Comparison of ENCODE assay signal across 11 mouse cellular contexts in the genomic region with DNA sequence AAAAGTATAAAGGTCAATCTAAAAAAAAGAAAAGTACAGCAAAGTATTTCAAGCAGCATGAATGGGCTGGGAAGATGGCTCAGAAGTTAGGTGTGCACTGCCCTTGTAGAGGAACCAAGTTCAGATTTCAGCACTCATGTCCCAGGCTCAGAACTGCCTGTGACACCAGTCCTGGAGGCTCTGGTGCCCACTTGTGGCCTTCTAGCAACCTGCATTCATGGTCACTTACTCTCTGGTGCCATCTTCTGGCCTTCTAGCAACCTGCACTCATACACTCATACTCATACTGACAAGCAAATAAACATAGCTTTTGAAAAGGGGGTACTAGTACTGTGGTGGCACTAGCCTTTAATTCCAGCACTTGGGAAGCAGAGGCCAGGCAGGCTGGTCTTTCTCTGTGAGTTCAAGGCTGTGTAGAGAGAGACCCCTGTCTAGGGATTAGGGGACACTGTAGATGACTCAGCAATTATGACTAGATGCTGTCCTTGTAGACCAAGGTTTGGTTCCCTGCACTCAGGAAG. TPM values are rescaled to one million over a fixed set of nuclear protein-coding genes. Genes with fewer than 3 reads are reported as not detected.
DNase-seq lines count a peak whose midpoint lies in the region; TF ChIP-seq lines count a peak whose summit lies in the region.
"Had no signal": no experiment of that assay in that cellular context is flagged by ENCODE, and none has a peak within 500 bp of the region (broad histone marks: within the 10 kb centered on the region; RNA-seq: fewer than 3 reads in every experiment).

No protein-coding gene starts in this region.

- DNase-seq in cerebellum, adult 2 months, result no peak
- no peak for DNase-seq in cerebellum, adult 9-10 months
- DNase-seq in thymus, adult 2 months, result peak; percentile 18
- no peak for DNase-seq in thymus, postnatal 10 days (ENCODE audit: low spot score in 2 of 2)
- peak; percentile 40 for DNase-seq in liver
- peak; percentile 53 for DNase-seq in thymus, postnatal 4 days
- no peak for DNase-seq in ovary, adult 18-20 months (ENCODE audit: low spot score)
- DNase-seq in yolk sac, embryonic 10.5 days (ENCODE audit: low spot score), result no peak
- DNase-seq: gastrocnemius, postnatal 10 days had no signal

- no peak overlapping the region for H3K27ac ChIP-seq in cerebellum, adult 2 months (ENCODE audit: insufficient read depth, low read length)
- H3K27ac ChIP-seq in thymus, adult 2 months (ENCODE audit: control insufficient read depth, insufficient read depth, low read length), result no peak overlapping the region
- H3K27ac ChIP-seq: limb, embryonic 10.5 days; neural tube, embryonic 13.5 days had no signal

- no peak for TF ChIP-seq POLR2A in cerebellum, adult 2 months (IDR thresholded peaks at IDR 0.05; ENCODE audit: borderline replicate concordance, insufficient read depth, low read length)
- TF ChIP-seq POLR2A in thymus, adult 2 months (IDR thresholded peaks at IDR 0.05; ENCODE audit: control insufficient read depth, extremely low read depth, insufficient read depth, low read length, poor library complexity), result no peak

- H3K36me3 ChIP-seq in thymus, adult 2 months (ENCODE audit: control insufficient read depth, insufficient read depth, low read length), result peaks cover 6% of the 10 kb centered on the region; the same call in 1 of the 2 replicates

- peaks cover 27% of the 10 kb centered on the region for H3K4me1 ChIP-seq in cerebellum, adult 2 months (ENCODE audit: control insufficient read depth, insufficient read depth, low read length)
- H3K4me1 ChIP-seq in thymus, adult 2 months (replicated peaks; ENCODE audit: control insufficient read depth, insufficient read depth, low read length), result no peaks in the 10 kb centered on the region
- H3K4me1 ChIP-seq: limb, embryonic 10.5 days had no signal

- H3K4me3 ChIP-seq in cerebellum, adult 2 months (replicated peaks; ENCODE audit: insufficient read depth, low read depth, low read length), result no peak overlapping the region
- no peak overlapping the region for H3K4me3 ChIP-seq in thymus, adult 2 months (ENCODE audit: control insufficient read depth, insufficient read depth, low read length)
- H3K4me3 ChIP-seq: limb, embryonic 10.5 days; neural tube, embryonic 13.5 days had no signal

- peak; percentile 49 for TF ChIP-seq CTCF in cerebellum, adult 2 months (IDR thresholded peaks at IDR 0.05; ENCODE audit: borderline replicate concordance, insufficient read depth, low read depth, low read length)
- TF ChIP-seq CTCF in thymus, adult 2 months (IDR thresholded peaks at IDR 0.05; ENCODE audit: borderline replicate concordance, control insufficient read depth, extremely low read depth, insufficient read depth, low read length, poor library complexity), result peak; percentile 61; the same call in 1 of the 2 replicates

- H3K27me3 ChIP-seq in cerebellum, adult 2 months (ENCODE audit: control insufficient read depth, insufficient read depth, low read length), result no peaks in the 10 kb centered on the region
- no peaks in the 10 kb centered on the region for H3K27me3 ChIP-seq in thymus, adult 2 months (ENCODE audit: control insufficient read depth, insufficient read depth, low read length)
- H3K27me3 ChIP-seq: neural tube, embryonic 13.5 days had no signal

RNA-seq across cellular contexts. Expression of a gene that starts 43.8 kb away (rescaled TPM):
- polyA plus RNA-seq in cerebellum, adult 2 months (2012; rRNA removed), result 29.3 and 29.8 TPM in 2 replicates
- polyA plus RNA-seq in thymus, adult 2 months (2012; rRNA removed), result 40.2 and 45.9 TPM in 2 replicates

Comparison
In these comparisons a context has a peak if more than half of its experiments do, and no peak if none do; other contexts are left out.
1. DNase-seq: peak in thymus, adult 2 months (single experiment), liver (single experiment) and thymus, postnatal 4 days (single experiment); none in cerebellum, adult 2 months (0 of 2), cerebellum, adult 9-10 months (single experiment), thymus, postnatal 10 days (0 of 2), ovary, adult 18-20 months (single experiment) and yolk sac, embryonic 10.5 days (single experiment).